Mouse (Mus musculus): ENCODE measurements at regions not wholly inside any gene's neighbourhood (a gene's known extent, or its start where the extent isn't known, plus 50 kb on each side); places are given as distances from the start of the nearest gene placed in this dataset.

GRCm38 (mm10) chr13:102251709-102252108 is 441.6 kb upstream of the Cd180 start:
- no peaks in the 10 kb centered on the region for H3K36me3 ChIP-seq
- ATAC-seq (ENCODE audit: insufficient read depth, low FRiP score, low read depth) = no peak

GRCm38 (mm10) chr13:102255401-102256371 is 437.7 kb upstream of the Cd180 start:
- no peak overlapping the region for H3K4me3 ChIP-seq (replicated peaks)
- H3K27ac ChIP-seq = no peak overlapping the region
- H3K9ac ChIP-seq = no peak overlapping the region
- WGBS = 81% methylated on average over 7 of the region's 7 CpGs
- no peak for ATAC-seq (ENCODE audit: insufficient read depth, low FRiP score, low read depth)
- H3K4me1 ChIP-seq = no peaks in the 10 kb centered on the region
- no peaks in the 10 kb centered on the region for H3K27me3 ChIP-seq (replicated peaks)
- no peaks in the 10 kb centered on the region for H3K36me3 ChIP-seq
- no peak overlapping the region for H3K4me2 ChIP-seq
- H3K9me3 ChIP-seq = no peaks in the 10 kb centered on the region

More at GRCm38 (mm10) chr13:102251709-102252108, 441.6 kb upstream of the Cd180 start:
- Histone ChIP-seq H3K27ac (no peak overlapping the region), H3K9me3 (no peaks in the 10 kb centered on the region), H3K9ac (no peak overlapping the region), H3K4me1 (no peaks in the 10 kb centered on the region), H3K27me3 (replicated peaks) (no peaks in the 10 kb centered on the region), H3K4me2 (no peak overlapping the region), H3K4me3 (replicated peaks) (no peak overlapping the region)
- WGBS = 89% methylated on average over 5 of the region's 5 CpGs

- Histone ChIP-seq H3K9ac (no peak overlapping the region), H3K9me3 (no peaks in the 10 kb centered on the region), H3K27me3 (replicated peaks) (no peaks in the 10 kb centered on the region), H3K4me2 (no peak overlapping the region), H3K27ac (no peak overlapping the region), H3K4me1 (no peaks in the 10 kb centered on the region), H3K4me3 (replicated peaks) (no peak overlapping the region), H3K36me3 (no peaks in the 10 kb centered on the region)
- ATAC-seq (ENCODE audit: insufficient read depth, low FRiP score, low read depth) = no peak
- 91% methylated on average over 8 of the region's 8 CpGs for WGBS
These were observed 435.2 kb upstream of the Cd180 start for GRCm38 (mm10) chr13:102258207-102258606.

- WGBS = 90% methylated on average over 3 of the region's 3 CpGs
- Histone ChIP-seq H3K4me3 (replicated peaks) (no peak overlapping the region), H3K4me2 (no peak overlapping the region), H3K9me3 (no peaks in the 10 kb centered on the region), H3K4me1 (no peaks in the 10 kb centered on the region), H3K9ac (no peak overlapping the region), H3K36me3 (no peaks in the 10 kb centered on the region), H3K27me3 (replicated peaks) (no peaks in the 10 kb centered on the region), H3K27ac (no peak overlapping the region)
- no peak for ATAC-seq (ENCODE audit: insufficient read depth, low FRiP score, low read depth)
These were observed 419.5 kb upstream of the Cd180 start for GRCm38 (mm10) chr13:102273818-102274217.

- Histone ChIP-seq H3K9me3 (no peaks in the 10 kb centered on the region), H3K27ac (no peak overlapping the region), H3K27me3 (replicated peaks) (no peaks in the 10 kb centered on the region), H3K4me1 (no peaks in the 10 kb centered on the region), H3K4me3 (replicated peaks) (no peak overlapping the region), H3K4me2 (no peak overlapping the region), H3K36me3 (no peaks in the 10 kb centered on the region), H3K9ac (no peak overlapping the region)
- no peak for ATAC-seq (ENCODE audit: insufficient read depth, low FRiP score, low read depth)
- 70% methylated on average over 2 of the region's 2 CpGs for WGBS
These were observed 418.1 kb upstream of the Cd180 start for GRCm38 (mm10) chr13:102275296-102275695.

- Histone ChIP-seq H3K4me3 (replicated peaks) (no peak overlapping the region), H3K27ac (no peak overlapping the region), H3K9ac (no peak overlapping the region), H3K36me3 (no peaks in the 10 kb centered on the region), H3K4me1 (no peaks in the 10 kb centered on the region), H3K27me3 (replicated peaks) (no peaks in the 10 kb centered on the region), H3K9me3 (no peaks in the 10 kb centered on the region), H3K4me2 (no peak overlapping the region)
- no peak for ATAC-seq (ENCODE audit: insufficient read depth, low FRiP score, low read depth)
These were observed 416.5 kb upstream of the Cd180 start for GRCm38 (mm10) chr13:102276885-102277284.

- Histone ChIP-seq H3K4me2 (no peak overlapping the region), H3K9ac (no peak overlapping the region), H3K27me3 (replicated peaks) (no peaks in the 10 kb centered on the region), H3K27ac (no peak overlapping the region), H3K36me3 (no peaks in the 10 kb centered on the region), H3K4me1 (no peaks in the 10 kb centered on the region), H3K9me3 (no peaks in the 10 kb centered on the region), H3K4me3 (replicated peaks) (no peak overlapping the region)
- ATAC-seq (ENCODE audit: insufficient read depth, low FRiP score, low read depth) = no peak
- WGBS = 89% methylated on average over 3 of the region's 3 CpGs
These were observed 413.2 kb upstream of the Cd180 start for GRCm38 (mm10) chr13:102280198-102280597.

GRCm38 (mm10) chr13:102294451-102294850 is 398.9 kb upstream of the Cd180 start:
- Histone ChIP-seq H3K4me2 (no peak overlapping the region), H3K9ac (no peak overlapping the region), H3K4me1 (no peaks in the 10 kb centered on the region), H3K27me3 (replicated peaks) (no peaks in the 10 kb centered on the region), H3K9me3 (no peaks in the 10 kb centered on the region), H3K27ac (no peak overlapping the region), H3K36me3 (no peaks in the 10 kb centered on the region), H3K4me3 (replicated peaks) (no peak overlapping the region)
- ATAC-seq (ENCODE audit: insufficient read depth, low FRiP score, low read depth) = no peak
- 83% methylated on average over 2 of the region's 2 CpGs for WGBS

- no peaks in the 10 kb centered on the region for H3K9me3 ChIP-seq
- no peak overlapping the region for H3K27ac ChIP-seq
- H3K36me3 ChIP-seq = no peaks in the 10 kb centered on the region
- no peaks in the 10 kb centered on the region for H3K27me3 ChIP-seq (replicated peaks)
- no peak overlapping the region for H3K4me2 ChIP-seq
- ATAC-seq (ENCODE audit: insufficient read depth, low FRiP score, low read depth) = no peak; the same call in 1 of the 2 replicates
- no peak overlapping the region for H3K4me3 ChIP-seq (replicated peaks)
- H3K4me1 ChIP-seq = no peaks in the 10 kb centered on the region
- WGBS = 75% methylated on average over 11 of the region's 11 CpGs
- no peak overlapping the region for H3K9ac ChIP-seq
These were observed 398.3 kb upstream of the Cd180 start for GRCm38 (mm10) chr13:102295079-102295478.

- no peaks in the 10 kb centered on the region for H3K4me1 ChIP-seq
- no peaks in the 10 kb centered on the region for H3K9me3 ChIP-seq
- 47% methylated on average over 2 of the region's 2 CpGs for WGBS
- H3K4me3 ChIP-seq (replicated peaks) = no peak overlapping the region
- H3K9ac ChIP-seq = no peak overlapping the region
- no peaks in the 10 kb centered on the region for H3K36me3 ChIP-seq
- ATAC-seq (ENCODE audit: insufficient read depth, low FRiP score, low read depth) = no peak
- H3K27ac ChIP-seq = peak overlapping the region; percentile 51; the same call in 1 of the 2 replicates
- no peak overlapping the region for H3K4me2 ChIP-seq
- H3K27me3 ChIP-seq (replicated peaks) = no peaks in the 10 kb centered on the region
These were observed 385.4 kb upstream of the Cd180 start for GRCm38 (mm10) chr13:102307983-102308382.

- Histone ChIP-seq H3K27me3 (replicated peaks) (no peaks in the 10 kb centered on the region), H3K4me3 (replicated peaks) (no peak overlapping the region), H3K9ac (no peak overlapping the region), H3K27ac (no peak overlapping the region), H3K4me2 (no peak overlapping the region), H3K4me1 (no peaks in the 10 kb centered on the region), H3K9me3 (no peaks in the 10 kb centered on the region), H3K36me3 (no peaks in the 10 kb centered on the region)
- 13% methylated on average over 3 of the region's 3 CpGs for WGBS
- no peak for ATAC-seq (ENCODE audit: insufficient read depth, low FRiP score, low read depth)
These were observed 381.3 kb upstream of the Cd180 start for GRCm38 (mm10) chr13:102312096-102312495.

- WGBS = 62% methylated on average over 3 of the region's 3 CpGs
- Histone ChIP-seq H3K9ac (no peak overlapping the region), H3K4me1 (no peaks in the 10 kb centered on the region), H3K9me3 (no peaks in the 10 kb centered on the region), H3K27ac (no peak overlapping the region), H3K4me2 (no peak overlapping the region), H3K36me3 (no peaks in the 10 kb centered on the region), H3K4me3 (replicated peaks) (no peak overlapping the region), H3K27me3 (replicated peaks) (no peaks in the 10 kb centered on the region)
- ATAC-seq (ENCODE audit: insufficient read depth, low FRiP score, low read depth) = no peak; the same call in 1 of the 2 replicates
These were observed 377.3 kb upstream of the Cd180 start for GRCm38 (mm10) chr13:102315921-102316692.
